Mouse (Mus musculus) midbrain, embryonic 13.5 days (tissue): Measurements from ENCODE around the gene Vash2. TPM values are rescaled to one million over a fixed set of nuclear protein-coding genes. Genes with fewer than 3 reads are reported as not detected.
A peak's percentile ranks its signal among the peaks of the same experiment; 100 is the strongest.

Source experiments
- ATAC-seq: fragments of 200-750 bp; cut with Nextera tagmentation; 2 replicates; pipeline ENCODE4 v1.8.0; 2017; ENCODE audit warnings: mild to moderate bottlenecking, moderate TSS enrichment, moderate library complexity
- H3K27ac ChIP-seq: fragments of 300-500 bp; sonication (generic); 2 replicates; pipeline ENCODE4 v1.5.1; 2015; ENCODE audit warnings: inconsistent platforms, mild to moderate bottlenecking, moderate library complexity
- H3K27me3 ChIP-seq: fragments of 300-500 bp; sonication (generic); 2 replicates; pipeline ENCODE4 v1.6.1; 2015; ENCODE audit warnings: mild to moderate bottlenecking, inconsistent platforms
- H3K36me3 ChIP-seq: fragments of 300-500 bp; sonication (generic); 2 replicates; pipeline ENCODE4 v1.6.1; 2015; ENCODE audit warnings: mild to moderate bottlenecking, inconsistent platforms
- H3K4me1 ChIP-seq: fragments of 300-500 bp; sonication (generic); replicated peaks from 2 replicates; pipeline ENCODE4 v1.6.1; 2015; ENCODE audit warnings: inconsistent platforms
- H3K4me2 ChIP-seq: fragments of 300-500 bp; sonication (generic); replicated peaks from 2 replicates; pipeline ENCODE4 v1.6.1; 2015; ENCODE audit warnings: moderate library complexity, mild to moderate bottlenecking, inconsistent platforms
- H3K4me3 ChIP-seq: fragments of 300-500 bp; sonication (generic); replicated peaks from 2 replicates; pipeline ENCODE4 v1.5.1; 2015; ENCODE audit warnings: mild to moderate bottlenecking, inconsistent platforms
- H3K9ac ChIP-seq: fragments of 300-500 bp; sonication (generic); replicated peaks from 2 replicates; pipeline ENCODE4 v1.6.1; 2015; ENCODE audit warnings: mild to moderate bottlenecking, inconsistent platforms
- H3K9me3 ChIP-seq: fragments of 300-500 bp; sonication (generic); 2 replicates; pipeline ENCODE4 v1.6.1; 2016; ENCODE audit warnings: mild to moderate bottlenecking, inconsistent platforms
- WGBS: fragments of 180-500 bp; shearing (Covaris S2); methylation state at CpG from one replicate; pipeline ENCODE4 v1.1.7; 2015; 5-methylcytosine and 5-hydroxymethylcytosine counted together
- polyA plus RNA-seq: library from polyadenylated mRNA; unstranded; fragments of >200 nt; fragmentation: Nextera tagmentation; extraction: Ambion mirVana; gene quantifications from 2 replicates; pipeline ENCODE4 v1.2.1, GENCODE M21; 2015

Gene Vash2
- polyA plus RNA-seq, 1 experiment from 2014 or later: 77.2 TPM

DNA sequence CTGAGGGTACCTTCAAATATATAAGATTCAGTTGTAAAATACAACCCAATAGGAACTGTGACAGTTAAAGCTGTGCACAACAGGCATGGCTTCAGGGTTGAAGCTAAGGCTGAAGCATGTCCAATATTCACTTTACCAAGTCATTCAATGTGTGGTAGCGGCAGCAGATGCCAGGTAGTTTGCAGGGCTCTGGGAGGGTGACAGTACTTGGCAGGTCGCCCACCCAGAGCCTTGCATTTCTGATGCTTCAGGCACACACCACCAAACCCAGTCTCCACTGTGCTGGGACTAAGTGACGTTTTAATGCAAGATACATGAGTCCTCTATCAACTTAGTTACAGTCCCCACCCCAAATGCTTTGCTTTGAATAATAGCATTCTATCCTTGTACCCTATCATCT, 21.6 kb upstream of the Vash2 start:
- Histone ChIP-seq H3K4me1 (0 out of 2 replicates have a peak, but pooled peaks cover under 1% of the 10 kb centered on the region), H3K4me2 (no peak overlapping the region), H3K9me3 (peaks cover 6% of the 10 kb centered on the region), H3K9ac (no peak overlapping the region), H3K27me3 (no peaks in the 10 kb centered on the region), H3K27ac (no peak overlapping the region), H3K4me3 (no peak overlapping the region), H3K36me3 (peaks cover 18% of the 10 kb centered on the region)
- WGBS: 82% methylated on average over 3 of the region's 3 CpGs
- no peak for ATAC-seq

DNA sequence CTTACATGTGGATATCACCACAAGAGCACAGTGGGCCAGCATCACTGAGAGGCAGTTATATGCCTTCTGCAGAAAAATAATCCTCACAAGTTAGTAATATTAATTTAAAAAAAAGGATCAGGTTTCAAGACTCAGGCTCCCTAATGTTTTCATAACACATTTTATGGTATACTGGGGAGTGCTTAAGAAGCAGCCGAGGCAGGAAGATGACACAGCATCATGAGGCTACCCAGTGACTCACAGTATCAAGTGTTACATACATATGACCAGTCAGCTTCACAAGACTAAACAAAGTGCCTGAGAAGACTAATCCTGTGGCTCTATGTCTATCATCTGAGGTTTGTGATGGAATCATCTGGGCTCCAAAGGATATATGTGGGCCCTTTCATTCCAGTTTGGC, 18.9 kb upstream of the Vash2 start:
- WGBS: 100% methylated on average over 1 of the region's 1 CpGs
- H3K9ac ChIP-seq: no peak overlapping the region
- no peaks in the 10 kb centered on the region for H3K27me3 ChIP-seq
- H3K4me2 ChIP-seq: no peak overlapping the region
- H3K9me3 ChIP-seq: peaks cover 6% of the 10 kb centered on the region
- no peak overlapping the region for H3K4me3 ChIP-seq
- H3K36me3 ChIP-seq: 0 out of 2 replicates have a peak, but pooled peaks cover 5% of the 10 kb centered on the region
- 0 out of 2 replicates have a peak, but pooled peaks cover 3% of the 10 kb centered on the region for H3K4me1 ChIP-seq
- H3K27ac ChIP-seq: no peak overlapping the region
- no peak for ATAC-seq

DNA sequence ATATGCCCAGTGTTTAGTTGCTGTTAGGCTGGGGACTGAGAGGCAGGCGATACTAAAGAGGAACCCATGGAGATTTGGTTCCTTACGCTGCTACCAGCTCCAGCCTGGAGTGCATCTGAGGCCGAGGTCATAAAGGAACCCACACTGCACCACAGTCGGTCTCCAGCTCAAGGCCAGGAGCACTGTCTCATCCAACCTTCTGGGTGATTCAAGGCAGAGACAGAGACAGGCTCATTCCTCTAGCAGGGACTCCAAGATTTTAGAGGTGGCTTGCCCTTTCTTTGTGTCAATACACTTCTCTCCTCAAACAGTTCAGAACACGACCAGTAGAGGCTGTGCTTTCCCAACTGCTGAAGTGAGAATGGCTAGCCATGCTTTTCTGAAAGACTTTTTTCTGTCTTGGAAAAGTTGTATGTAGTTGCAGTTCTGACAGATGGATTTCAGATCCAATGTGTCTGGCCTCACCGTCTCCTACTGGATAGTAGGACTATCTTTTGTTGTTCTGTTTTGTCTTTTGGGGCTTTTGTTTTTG, 17.3 kb upstream of the Vash2 start:
- 0 out of 2 replicates have a peak, but pooled peaks cover 3% of the 10 kb centered on the region for H3K4me1 ChIP-seq
- no peak overlapping the region for H3K9ac ChIP-seq
- ATAC-seq: no peak
- H3K36me3 ChIP-seq: 0 out of 2 replicates have a peak, but pooled peaks cover 5% of the 10 kb centered on the region
- H3K4me2 ChIP-seq: no peak overlapping the region
- H3K9me3 ChIP-seq: peaks cover 6% of the 10 kb centered on the region
- no peak overlapping the region for H3K27ac ChIP-seq
- 76% methylated on average over 6 of the region's 6 CpGs for WGBS
- no peak overlapping the region for H3K4me3 ChIP-seq
- no peaks in the 10 kb centered on the region for H3K27me3 ChIP-seq

DNA sequence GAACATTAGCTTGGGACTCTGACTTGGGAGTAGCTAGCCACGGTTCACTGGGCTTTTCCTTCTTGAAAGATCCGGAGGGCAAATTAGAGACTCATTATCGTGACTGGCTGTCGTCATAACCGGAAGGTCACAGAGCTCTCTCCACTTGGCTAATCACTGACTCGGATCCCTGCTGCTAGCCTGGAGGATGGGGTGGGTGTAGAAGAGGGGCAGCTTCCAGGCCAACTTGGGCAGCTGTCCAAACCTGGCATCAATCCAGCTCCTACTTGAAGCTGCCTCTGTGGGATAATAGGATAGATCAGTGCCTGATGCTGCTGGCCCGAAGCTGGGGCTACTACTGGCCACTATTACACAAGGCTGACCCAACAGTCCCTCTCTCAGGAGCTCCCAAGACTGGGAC, 16.5 kb upstream of the Vash2 start:
- H3K9me3 ChIP-seq: peaks cover 6% of the 10 kb centered on the region
- ATAC-seq: no peak
- no peak overlapping the region for H3K9ac ChIP-seq
- WGBS: 69% methylated on average over 7 of the region's 7 CpGs
- H3K4me3 ChIP-seq: no peak overlapping the region
- H3K27ac ChIP-seq: no peak overlapping the region
- H3K4me2 ChIP-seq: no peak overlapping the region
- H3K36me3 ChIP-seq: 0 out of 2 replicates have a peak, but pooled peaks cover 5% of the 10 kb centered on the region
- 0 out of 2 replicates have a peak, but pooled peaks cover 3% of the 10 kb centered on the region for H3K4me1 ChIP-seq
- H3K27me3 ChIP-seq: no peaks in the 10 kb centered on the region

DNA sequence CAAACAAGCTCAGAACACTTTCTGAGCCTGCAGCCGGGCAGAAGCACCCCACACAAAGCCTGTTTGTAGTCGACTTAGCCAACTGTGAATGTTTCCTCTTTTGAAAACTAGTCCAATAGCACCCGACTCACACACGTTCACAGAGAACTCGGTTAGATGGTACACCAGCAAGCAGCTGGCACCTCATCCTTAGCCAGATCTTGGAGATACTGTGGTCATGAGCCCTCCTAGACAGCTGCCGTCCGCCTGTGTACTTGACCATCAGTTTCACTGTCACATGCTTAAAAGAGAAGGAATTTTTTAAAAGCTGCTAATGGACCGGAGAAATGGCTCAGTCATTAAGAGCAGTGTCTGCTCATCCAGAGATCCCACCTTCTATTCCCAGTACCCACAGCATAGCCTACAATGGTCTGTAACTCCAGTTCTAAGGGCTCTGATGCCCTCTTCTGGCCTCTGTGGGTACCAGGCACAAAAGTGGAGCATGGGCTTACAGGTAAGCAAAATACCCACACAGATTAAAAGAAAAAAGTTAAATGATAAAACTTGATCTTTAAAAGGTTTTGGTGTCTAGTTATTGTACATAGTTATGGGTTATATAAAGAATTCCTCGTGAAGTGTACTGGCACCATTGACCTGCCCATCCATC, 10.5 kb upstream of the Vash2 start:
- H3K4me3 ChIP-seq: no peak overlapping the region
- no peak overlapping the region for H3K27ac ChIP-seq
- no peaks in the 10 kb centered on the region for H3K4me1 ChIP-seq
- no peaks in the 10 kb centered on the region for H3K27me3 ChIP-seq
- H3K9ac ChIP-seq: no peak overlapping the region
- H3K9me3 ChIP-seq: no peaks in the 10 kb centered on the region
- no peak overlapping the region for H3K4me2 ChIP-seq
- ATAC-seq: no peak
- WGBS: 82% methylated on average over 9 of the region's 9 CpGs
- H3K36me3 ChIP-seq: no peaks in the 10 kb centered on the region

DNA sequence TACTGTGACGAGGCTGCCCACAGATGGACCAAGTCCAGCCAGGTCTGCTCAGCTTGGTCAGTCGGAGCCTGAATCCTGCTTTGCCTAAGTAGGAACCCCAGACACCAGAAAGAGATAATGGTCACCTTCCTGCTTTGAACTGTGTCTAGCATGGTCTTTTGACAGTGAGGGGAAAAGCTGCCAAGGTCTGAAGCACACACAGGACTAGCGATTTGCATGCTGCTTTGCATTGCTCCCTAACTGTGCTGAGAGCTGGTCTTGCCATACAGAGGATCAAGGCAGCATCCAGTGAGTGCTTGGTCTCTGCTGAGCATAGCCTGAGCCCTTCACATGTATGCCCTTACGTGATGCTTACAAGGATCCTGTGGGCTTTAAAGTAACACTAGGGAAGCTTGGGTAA, 2.3 kb upstream of the Vash2 start:
- H3K4me1 ChIP-seq: peaks cover 16% of the 10 kb centered on the region
- ATAC-seq: no peak
- no peak overlapping the region for H3K27ac ChIP-seq
- H3K9ac ChIP-seq: no peak overlapping the region
- H3K4me2 ChIP-seq: no peak overlapping the region
- no peak overlapping the region for H3K4me3 ChIP-seq
- WGBS: 77% methylated on average over 4 of the region's 4 CpGs
- no peaks in the 10 kb centered on the region for H3K9me3 ChIP-seq
- no peaks in the 10 kb centered on the region for H3K36me3 ChIP-seq
- H3K27me3 ChIP-seq: no peaks in the 10 kb centered on the region; the same call in 1 of the 2 replicates

DNA sequence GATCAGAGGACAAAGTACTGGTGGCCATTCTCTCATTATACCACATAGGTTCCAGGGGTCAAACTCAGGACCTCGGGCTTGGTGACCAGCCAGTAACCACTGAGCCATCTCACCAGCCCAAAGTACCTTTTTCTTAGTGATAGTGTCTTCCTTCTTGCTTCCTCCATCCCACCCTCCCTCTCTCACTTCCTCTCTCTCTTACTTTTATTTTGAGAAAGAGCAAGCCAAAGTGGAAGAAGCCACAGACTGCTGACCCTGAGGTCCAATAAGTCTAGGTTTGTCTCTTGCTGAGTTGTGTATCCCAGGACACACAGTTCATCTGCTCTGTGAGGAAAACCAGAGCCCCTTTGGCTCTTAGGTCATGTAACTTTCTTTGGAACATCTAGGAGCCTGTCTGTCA, 1.4 kb upstream of the Vash2 start:
- Histone ChIP-seq H3K27me3 (no peaks in the 10 kb centered on the region; the same call in 1 of the 2 replicates), H3K9me3 (no peaks in the 10 kb centered on the region), H3K4me3 (no peak overlapping the region), H3K9ac (no peak overlapping the region), H3K27ac (no peak overlapping the region), H3K36me3 (peaks cover under 1% of the 10 kb centered on the region; the same call in 1 of the 2 replicates), H3K4me2 (no peak overlapping the region), H3K4me1 (peaks cover 25% of the 10 kb centered on the region)
- no peak for ATAC-seq
- WGBS: 73% methylated on average over 1 of the region's 1 CpGs

DNA sequence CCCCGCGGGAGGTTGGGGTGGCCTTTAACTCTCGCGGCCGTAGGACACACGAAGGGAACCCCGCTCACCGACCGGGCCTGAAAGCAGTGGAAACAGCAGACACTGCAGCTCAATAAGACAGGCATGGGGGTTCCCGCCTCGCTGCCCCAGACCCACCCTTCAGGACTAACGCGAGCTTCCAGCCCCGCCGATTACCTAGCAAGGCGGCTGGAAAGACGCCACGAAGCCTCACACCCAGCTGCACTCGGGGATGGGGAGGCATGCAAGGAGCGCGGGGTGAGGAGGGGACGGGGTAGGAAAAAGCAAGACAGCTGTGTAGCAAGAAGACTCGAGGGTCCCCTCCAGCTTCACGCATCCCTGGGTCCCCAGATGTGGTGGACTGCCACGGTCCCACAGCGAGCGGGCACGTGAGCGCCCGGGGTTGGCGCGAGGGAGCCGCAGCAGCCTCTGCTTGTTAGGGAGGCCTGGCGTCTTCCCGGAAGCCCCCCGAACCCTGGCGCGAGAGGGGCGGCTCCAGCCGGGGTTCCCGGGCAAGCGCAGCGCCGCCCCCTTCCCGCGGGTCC, 504 bp downstream of the Vash2 start:
- H3K36me3 ChIP-seq: peaks cover 19% of the 10 kb centered on the region
- H3K27ac ChIP-seq: peak overlapping the region; percentile 97
- peaks cover 38% of the 10 kb centered on the region for H3K4me1 ChIP-seq
- H3K9me3 ChIP-seq: no peaks in the 10 kb centered on the region
- H3K27me3 ChIP-seq: no peaks in the 10 kb centered on the region; the same call in 1 of the 2 replicates
- peak overlapping the region; percentile 86 for H3K4me3 ChIP-seq
- under 1% methylated on average over 46 of the region's 46 CpGs for WGBS
- peak overlapping the region; percentile 93 for H3K4me2 ChIP-seq
- H3K9ac ChIP-seq: peak overlapping the region; percentile 98
- ATAC-seq: peak; percentile 82

DNA sequence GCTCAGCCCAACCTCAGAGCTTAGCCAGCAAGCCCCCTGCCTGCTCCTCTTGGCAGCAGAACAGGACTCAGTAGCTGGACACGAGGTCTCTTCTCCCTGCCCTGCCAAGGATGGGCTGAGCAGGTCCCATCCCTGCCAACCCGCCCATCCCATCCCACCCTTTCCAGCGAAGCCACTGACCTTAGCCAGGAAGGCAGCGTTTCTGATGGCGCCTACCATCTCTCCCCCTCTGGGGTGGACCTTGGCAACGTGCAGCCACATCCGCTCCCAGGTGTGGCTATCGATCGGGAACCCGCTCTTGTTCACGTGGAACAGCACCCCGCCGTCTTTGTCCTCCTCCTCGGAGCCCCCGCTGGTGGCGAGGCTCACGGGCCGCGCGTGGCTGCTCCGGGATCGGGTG, 1.1 kb downstream of the Vash2 start:
- Histone ChIP-seq H3K9ac (peak overlapping the region; percentile 98), H3K27me3 (no peaks in the 10 kb centered on the region; the same call in 1 of the 2 replicates), H3K4me3 (peak overlapping the region; percentile 86), H3K4me2 (peak overlapping the region; percentile 93), H3K27ac (peak overlapping the region; percentile 97), H3K36me3 (peaks cover 25% of the 10 kb centered on the region), H3K9me3 (no peaks in the 10 kb centered on the region), H3K4me1 (peaks cover 38% of the 10 kb centered on the region)
- under 1% methylated on average over 20 of the region's 22 CpGs for WGBS
- peak; percentile 16 for ATAC-seq

DNA sequence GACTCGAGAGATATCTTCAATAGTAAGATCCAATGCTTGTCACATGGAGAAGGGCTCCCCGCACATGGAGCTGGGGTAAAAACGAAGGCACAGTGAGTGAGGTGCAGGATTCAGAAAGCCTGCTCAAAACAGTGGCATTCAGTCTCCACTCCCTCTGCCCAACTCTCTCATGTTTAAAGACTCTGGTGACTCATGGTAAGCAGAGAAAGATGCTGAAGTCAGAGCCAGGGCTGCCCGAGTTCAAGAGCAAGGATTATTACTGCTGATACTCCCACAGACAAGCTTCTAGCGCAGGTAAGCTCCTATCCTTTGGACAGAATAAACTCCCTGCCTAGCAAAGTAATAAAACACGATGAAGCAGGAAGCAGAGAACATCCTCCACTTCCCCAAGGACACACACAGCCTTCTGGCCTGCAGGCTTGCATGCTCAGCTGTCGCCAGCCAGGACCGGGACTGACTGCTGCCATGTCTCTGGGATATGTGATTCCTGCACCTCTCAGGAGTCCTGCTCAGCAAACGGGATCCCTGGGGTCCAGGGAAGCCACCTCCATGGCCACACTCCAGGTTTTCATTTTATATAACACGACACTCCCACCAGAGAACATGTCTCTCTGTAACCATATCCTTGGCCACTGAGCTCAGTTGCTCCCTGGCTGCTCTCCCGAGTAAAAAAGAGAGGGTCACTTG, 2.1 kb downstream of the Vash2 start:
- peaks cover 35% of the 10 kb centered on the region for H3K36me3 ChIP-seq
- H3K4me1 ChIP-seq: peaks cover 38% of the 10 kb centered on the region
- ATAC-seq: no peak
- 54% methylated on average over 11 of the region's 11 CpGs for WGBS
- peak overlapping the region; percentile 98 for H3K9ac ChIP-seq
- no peaks in the 10 kb centered on the region; the same call in 1 of the 2 replicates for H3K27me3 ChIP-seq
- peak overlapping the region; percentile 86 for H3K4me3 ChIP-seq
- H3K4me2 ChIP-seq: peak overlapping the region; percentile 93
- H3K9me3 ChIP-seq: no peaks in the 10 kb centered on the region
- peak overlapping the region; percentile 51; the same call in 1 of the 2 replicates for H3K27ac ChIP-seq

DNA sequence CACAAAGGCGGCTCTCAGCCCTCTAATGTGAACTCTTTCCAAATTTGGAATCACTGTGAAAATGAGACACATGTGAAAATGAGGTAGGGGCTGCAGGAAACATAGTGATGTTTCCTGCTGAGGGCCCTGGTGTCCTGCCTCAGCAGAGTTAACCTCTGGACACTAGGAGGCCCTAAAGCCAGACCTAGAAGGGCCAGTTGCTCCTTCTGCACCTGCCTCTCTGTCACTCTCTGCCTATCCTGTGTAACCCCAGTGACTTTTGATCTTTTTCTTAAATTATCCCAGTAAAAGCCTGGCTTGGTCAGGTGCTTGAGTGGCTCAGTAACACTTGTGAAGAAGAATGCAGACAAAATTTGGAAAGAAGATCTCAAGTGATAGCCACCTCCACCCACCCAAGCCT, 4.3 kb downstream of the Vash2 start:
- H3K36me3 ChIP-seq: peaks cover 55% of the 10 kb centered on the region
- no peak overlapping the region for H3K9ac ChIP-seq
- H3K4me2 ChIP-seq: no peak overlapping the region
- H3K4me1 ChIP-seq: peaks cover 38% of the 10 kb centered on the region
- H3K27ac ChIP-seq: no peak overlapping the region
- ATAC-seq: no peak
- no peak overlapping the region for H3K4me3 ChIP-seq
- H3K9me3 ChIP-seq: no peaks in the 10 kb centered on the region
- WGBS: 85% methylated on average over 1 of the region's 1 CpGs
- no peaks in the 10 kb centered on the region for H3K27me3 ChIP-seq

DNA sequence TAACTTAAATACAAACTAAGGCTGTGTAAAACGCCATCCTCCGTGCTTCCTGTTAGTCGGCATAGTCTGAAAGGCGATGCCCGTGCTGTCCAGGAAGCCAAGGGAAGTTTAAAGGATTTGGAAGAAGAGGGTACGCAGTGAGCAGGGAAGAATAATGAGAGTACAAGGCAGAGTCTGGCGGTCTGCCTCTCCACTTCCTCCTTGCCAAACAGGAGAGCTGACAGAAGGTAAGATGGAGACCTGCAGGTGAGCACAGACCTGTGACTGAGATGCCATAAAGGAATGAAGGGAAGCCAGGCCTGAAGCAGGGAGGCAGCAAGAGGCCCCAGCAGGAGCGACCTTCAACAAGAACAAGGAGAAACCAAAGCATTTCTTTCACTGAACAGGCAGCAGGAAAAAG, 4.9 kb downstream of the Vash2 start:
- Histone ChIP-seq H3K4me1 (peaks cover 38% of the 10 kb centered on the region), H3K4me2 (no peak overlapping the region), H3K27ac (no peak overlapping the region), H3K9ac (no peak overlapping the region), H3K36me3 (peaks cover 61% of the 10 kb centered on the region), H3K9me3 (no peaks in the 10 kb centered on the region), H3K4me3 (no peak overlapping the region), H3K27me3 (no peaks in the 10 kb centered on the region)
- WGBS: 94% methylated on average over 8 of the region's 8 CpGs
- ATAC-seq: no peak
